In the genomic region with DNA sequence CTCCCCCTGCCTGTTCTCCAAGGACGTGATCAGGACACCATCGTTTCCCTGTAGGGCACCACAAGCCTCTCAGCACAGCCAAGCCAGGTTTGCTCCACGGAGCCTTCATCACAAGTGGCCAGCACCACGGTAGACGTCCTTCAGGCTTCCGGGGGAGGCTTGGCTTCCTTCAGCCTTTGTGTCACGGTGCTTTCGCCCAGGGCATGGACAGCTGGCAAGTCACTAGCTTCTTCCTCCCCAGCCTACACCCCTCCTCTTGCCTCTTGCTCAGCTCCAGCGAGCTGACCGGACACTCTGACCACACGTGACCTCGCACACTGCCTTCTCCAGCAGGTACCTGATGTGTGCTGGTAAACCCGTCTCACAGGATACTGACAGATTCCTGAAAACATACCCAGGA, we compare ENCODE assay signal across 1 mouse cellular context.
TF ChIP-seq lines count a peak whose summit lies in the region.

No protein-coding gene starts in this region.

TF ChIP-seq in CH12.LX, 34 proteins besides CTCF, POLR2A, EP300 and RAD21 (continued from another document):
- no peak for TF ChIP-seq KAT2A (IDR thresholded peaks at IDR 0.05; ENCODE audit: insufficient replicate concordance, low read length)
- no peak for TF ChIP-seq SMC3 (IDR thresholded peaks at IDR 0.05; ENCODE audit: low read depth, low read length)
- TF ChIP-seq USF1 (IDR thresholded peaks at IDR 0.05; ENCODE audit: low read depth, low read length): no peak
- TF ChIP-seq NELFE (IDR thresholded peaks at IDR 0.05; ENCODE audit: low read depth, low read length): no peak
- TF ChIP-seq ZKSCAN1 (IDR thresholded peaks at IDR 0.05; ENCODE audit: borderline replicate concordance, low read depth, low read length): no peak
- no peak for TF ChIP-seq IRF4 (IDR thresholded peaks at IDR 0.05; ENCODE audit: low read depth, low read length)
- no peak for TF ChIP-seq USF2 (conservative IDR thresholded peaks at IDR 0.05; ENCODE audit: low read depth, low read length)
- no peak for TF ChIP-seq ZMIZ1 (IDR thresholded peaks at IDR 0.05; ENCODE audit: low read depth, low read length)
- TF ChIP-seq UBTF (IDR thresholded peaks at IDR 0.05; ENCODE audit: low read depth, low read length): no peak
- TF ChIP-seq MYC (IDR thresholded peaks at IDR 0.05; ENCODE audit: low read depth, low read length): no peak
- no peak for TF ChIP-seq TCF12 (IDR thresholded peaks at IDR 0.05; ENCODE audit: low read depth, low read length)
- TF ChIP-seq JUN (IDR thresholded peaks at IDR 0.05; ENCODE audit: insufficient read depth, low read depth, low read length): no peak
- no peak for TF ChIP-seq MXI1 (IDR thresholded peaks at IDR 0.05; ENCODE audit: low read depth, low read length)
